Mouse (Mus musculus): ENCODE measurements at regions not wholly inside any gene's neighbourhood (a gene's known extent, or its start where the extent isn't known, plus 50 kb on each side); places are given as distances from the start of the nearest gene placed in this dataset.

DNA sequence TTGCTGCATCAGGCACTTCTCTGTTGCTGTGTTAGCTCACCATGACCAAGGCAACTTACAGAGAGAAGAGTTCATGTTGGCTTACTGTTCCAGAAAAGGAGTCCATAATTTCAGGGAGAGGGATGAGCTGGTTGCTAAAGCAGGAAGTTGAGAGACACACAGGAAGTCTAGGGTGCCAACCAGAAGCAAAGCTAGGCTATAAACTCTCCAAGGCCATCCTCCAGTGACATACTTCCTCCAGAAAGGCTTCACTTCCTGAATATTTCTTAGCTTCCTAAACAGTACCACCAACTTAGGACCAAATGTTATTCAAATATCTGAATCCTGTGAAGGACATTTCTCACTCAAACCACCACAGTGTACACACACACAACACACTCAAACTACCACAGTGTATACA is 2010.6 kb downstream of the A830018L16Rik start:
- DNase-seq: no peak

DNA sequence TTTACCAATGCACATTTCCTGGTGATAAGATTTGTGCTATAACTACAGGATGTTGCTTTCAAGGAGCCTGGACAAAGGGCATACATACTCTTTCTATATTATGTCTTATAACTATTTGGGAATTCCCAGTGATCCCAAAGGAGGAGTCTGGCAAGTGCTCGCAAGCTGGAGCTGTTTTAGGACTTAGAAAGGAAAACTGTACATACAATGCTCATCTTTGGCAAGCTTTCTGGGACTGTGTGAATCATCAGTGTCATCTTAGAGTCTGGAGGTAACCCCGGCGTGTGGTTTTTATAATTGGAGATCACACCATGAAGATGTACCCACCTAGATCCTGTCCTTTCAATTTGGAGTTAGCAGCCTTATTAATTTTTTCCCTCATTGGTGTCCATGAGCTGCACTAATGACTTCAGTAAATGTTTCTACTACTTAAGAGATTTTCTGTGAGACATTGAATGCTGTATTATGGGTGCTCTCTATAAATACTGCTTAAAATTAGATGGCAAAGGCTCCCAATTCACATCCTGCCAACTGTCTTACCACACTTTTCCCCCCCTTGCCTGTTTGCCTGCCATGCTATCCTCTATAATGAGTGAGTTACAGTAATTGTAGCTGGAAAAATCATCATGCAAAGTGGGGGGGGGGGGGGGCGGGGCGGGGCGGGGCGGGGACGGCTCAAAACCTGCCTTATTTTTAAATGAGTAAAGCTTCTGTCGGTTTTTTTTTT is 2011.9 kb downstream of the A830018L16Rik start:
- DNase-seq: no peak

DNA sequence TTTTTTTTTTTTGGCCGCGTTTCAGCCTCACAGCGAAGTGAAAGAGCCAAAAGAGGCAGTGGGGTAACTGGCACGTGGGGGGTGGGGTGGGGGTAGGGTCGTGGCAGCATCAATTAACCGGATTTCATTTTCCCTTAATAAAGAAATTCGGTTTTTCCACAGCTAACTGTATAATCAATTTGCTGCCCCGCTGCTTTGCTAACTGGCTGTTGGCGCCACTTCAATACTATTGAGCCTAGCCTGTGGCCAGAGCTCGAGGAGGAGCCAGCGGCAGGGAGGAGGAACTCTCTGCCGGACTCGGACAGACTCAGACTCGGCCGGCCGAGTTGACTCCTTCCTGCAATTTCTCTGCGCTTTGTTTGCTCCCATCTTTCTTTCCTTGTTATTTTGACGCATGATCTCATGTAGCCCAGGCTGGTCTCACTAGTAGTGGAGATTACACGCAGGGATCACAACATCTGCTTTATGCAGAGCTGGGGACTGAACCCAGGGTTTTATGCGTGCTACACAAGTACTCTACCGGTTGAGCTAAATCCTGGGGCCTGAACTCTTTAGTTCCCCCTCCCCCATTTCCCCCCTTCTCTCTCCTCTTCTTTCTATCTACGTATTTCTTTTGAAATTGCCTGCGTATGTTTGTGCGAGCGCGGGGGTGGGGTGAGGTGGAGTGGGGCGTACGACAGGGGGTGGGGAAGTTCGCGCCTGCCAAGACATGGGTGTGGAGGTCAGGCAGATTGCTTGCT is 2012.6 kb downstream of the A830018L16Rik start:
- DNase-seq: peak; percentile 78 to 82

DNA sequence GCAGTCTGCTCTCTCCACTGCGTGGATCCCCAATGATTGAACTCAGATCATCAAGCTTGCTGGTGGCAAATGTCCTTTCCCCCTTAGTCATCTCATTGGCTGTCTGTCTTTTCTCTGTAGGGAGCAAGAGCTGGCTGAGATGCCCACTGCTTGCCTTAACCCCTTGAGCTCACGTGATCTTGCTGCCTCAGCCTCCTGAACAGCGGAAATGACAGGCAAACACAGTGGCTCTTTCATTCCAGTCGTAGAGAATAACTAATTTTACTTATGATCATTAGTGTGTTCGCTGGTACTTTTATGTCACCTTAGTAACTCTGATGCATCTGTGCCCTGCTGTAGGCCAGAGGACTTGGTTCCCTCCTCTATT is 2013.1 kb downstream of the A830018L16Rik start:
- no peak for DNase-seq

DNA sequence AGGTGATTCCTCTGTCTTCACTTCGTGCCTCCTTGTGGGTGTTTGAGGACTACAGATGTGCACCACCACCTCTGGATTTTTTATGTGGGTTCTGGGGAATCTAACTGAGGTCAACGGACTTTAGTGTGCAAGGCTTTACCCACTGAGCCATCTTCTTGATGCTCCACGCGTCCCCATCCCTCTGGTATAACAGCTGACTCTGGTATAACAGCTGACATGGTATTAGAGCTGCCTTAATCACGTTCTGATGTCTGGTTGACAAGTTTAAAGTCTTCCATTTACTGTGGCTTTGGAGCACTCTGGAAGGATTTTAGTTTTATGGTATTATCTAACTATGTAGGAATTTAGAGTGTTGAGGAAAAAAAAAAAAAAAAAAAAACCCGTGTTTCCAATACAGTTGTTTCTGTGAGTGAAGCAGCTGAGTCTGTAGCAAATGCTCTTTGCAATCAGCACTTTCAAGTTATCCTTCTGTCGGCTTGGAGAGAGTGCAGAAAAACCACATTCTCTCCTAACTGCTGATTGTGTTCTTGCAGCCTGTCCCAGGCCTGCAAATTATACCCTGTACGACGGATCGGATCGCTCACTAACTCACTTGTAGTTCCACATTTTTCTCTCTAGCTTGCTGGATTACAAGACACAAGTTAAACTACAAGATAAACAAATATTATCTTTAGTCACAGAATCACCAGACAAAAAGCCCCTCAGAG is 2013.7 kb downstream of the A830018L16Rik start:
- DNase-seq: no peak

DNA sequence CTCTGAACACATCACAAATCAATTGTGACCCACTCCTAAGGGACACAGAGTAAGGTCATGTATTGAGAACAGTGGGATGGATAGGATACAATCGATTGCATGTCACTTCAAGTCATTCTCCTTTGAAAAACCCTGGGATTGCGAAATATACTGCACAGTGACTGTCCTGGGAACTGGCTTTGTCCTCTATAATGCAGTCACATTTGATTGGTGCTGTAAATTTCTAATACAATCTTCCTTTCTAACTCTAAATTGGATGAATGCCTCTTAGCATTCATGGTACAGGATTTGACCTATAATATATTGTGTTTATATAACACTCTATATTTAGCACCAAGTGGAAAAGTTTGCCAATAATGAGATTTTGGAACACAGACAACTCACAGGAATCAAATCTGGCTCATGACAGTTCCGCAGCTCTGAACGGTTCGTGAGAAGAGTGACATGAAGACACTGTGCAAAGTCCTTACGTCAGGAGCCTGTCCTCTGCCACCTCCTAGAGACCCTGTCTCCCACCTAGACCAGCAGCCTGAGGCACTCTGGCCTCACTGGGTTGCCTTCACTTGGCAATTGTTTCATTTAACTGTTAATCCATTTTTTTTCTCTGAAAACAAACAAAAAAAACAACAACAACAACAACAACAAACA is 2024.0 kb downstream of the A830018L16Rik start:
- no peak for DNase-seq

DNA sequence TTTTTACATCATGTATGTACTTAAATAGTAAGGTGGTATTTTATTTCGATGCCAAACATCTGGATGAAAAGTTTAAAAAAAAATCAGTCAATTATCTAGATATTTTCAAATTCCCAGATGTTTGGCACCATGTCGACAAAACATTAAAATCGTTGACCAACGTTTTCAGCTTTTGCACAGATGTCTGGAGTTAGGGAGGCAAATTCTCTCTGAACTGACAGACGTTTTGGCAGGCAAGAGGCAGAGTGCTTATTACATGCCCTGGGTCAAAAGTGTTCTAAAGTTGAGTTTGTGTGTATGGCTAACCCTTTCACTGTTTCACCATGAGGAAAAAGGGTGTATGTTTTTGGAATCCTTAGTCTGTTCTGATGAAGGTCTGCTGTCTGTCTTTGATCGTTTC is 2028.5 kb downstream of the A830018L16Rik start:
- DNase-seq: no peak

DNA sequence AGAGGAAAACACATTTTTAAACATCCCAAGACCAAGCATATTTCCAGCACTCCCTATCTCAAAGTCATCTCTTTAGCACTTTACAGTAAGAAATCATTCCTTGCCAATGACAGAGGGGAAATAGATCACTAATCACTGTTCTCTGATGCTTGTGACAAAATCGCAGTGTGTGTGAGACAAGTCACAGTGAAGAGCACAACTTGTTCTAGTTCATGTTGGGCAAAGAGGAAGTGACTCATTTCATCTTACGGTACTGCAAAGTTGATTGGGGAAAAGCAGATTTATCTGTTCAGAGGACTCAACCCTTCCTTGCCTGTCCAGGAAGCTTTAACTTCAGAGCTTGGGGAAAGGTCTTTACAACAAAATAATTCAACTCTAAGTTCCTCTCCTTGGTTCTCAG is 2040.6 kb downstream of the A830018L16Rik start:
- DNase-seq: no peak

DNA sequence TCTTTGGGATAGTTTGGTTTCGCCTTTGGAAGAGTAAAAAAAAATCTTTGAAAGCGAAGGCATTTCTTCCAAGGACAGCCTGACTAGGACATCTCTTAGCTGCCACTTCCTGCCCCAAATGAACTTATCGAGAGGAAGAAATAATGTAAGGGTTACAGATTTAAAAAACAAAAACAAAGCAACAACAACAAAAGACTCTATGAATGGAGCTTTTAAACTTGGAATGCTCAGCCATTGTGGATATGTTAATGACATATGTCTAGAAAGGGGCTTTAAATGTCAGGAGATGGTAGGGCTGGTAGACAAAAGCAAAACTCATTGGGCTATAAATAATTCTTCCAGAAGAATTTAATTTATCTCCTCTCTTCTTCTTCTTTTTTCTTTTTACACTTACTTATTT is 2041.7 kb downstream of the A830018L16Rik start:
- DNase-seq: no peak

DNA sequence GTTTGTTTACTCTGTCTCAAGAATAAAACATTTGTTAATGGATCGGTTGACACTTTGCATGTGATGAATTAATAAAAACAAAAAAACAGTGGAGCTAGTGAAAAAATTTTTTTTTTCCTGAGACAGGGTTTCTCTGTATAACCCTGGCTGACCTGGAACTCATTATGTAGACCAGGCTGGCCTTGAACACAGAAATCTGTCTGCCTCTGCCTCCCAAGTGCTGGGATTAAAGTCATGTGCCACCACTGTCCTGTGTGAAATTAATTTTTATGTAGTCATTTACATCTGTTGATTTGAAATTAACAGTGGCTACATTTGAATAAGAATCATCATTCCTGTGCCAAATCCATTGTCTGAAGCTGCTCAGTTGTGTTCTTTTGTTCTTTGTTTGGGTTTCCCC is 2050.4 kb downstream of the A830018L16Rik start:
- DNase-seq: no peak

DNA sequence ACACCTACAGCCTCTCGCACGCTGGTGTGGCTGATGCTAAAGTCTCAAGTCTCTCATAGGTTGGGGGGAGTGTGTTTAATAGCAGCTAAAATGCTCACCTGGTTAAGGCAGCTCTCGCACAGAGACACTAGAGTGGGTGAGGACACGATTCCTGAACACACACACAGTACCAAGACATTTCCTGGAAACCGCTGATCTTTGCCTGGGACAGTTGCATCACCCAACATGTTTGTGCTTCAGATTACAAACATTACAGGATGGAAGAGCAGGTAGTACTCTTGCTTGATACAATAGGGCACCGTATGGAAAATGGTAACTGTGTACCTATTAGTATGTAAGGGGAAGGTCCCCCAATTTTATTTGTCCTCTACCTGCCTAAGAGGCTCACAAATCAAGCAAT is 2053.3 kb downstream of the A830018L16Rik start:
- DNase-seq: no peak

DNA sequence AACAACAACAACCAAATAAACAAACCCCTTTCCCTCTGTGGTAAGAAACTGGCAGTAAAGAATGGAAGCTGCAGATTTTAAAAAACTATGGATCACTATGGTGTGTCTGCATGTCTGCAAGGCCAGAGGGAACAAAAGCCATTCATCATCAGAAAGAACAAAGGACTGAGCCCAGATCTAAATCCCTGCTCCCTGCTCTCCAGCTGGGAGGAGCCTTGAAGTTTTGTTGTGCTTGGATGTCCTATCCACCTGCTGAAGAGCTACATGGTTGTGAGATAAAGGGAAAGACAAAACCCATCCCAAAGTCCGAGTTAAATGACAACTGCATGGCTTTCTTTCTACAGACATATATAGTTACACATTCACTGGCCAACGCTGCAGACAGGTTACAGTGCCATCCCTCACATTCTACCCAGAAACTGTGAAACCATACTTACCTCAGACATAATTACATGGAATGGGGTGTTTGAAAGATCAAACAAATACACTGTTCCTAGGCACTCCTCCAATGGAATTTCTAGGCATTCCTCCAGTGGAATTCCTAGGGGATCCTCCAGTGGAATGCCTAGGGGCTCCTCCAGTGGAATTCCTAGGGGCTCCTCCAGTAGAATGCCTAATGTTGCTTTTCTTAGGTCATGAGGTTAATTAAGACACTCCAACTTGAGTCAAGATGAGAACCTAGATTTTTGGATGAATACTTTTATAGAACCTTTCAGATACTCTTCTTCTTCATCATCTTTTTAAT is 2054.2 kb downstream of the A830018L16Rik start:
- DNase-seq: no peak

DNA sequence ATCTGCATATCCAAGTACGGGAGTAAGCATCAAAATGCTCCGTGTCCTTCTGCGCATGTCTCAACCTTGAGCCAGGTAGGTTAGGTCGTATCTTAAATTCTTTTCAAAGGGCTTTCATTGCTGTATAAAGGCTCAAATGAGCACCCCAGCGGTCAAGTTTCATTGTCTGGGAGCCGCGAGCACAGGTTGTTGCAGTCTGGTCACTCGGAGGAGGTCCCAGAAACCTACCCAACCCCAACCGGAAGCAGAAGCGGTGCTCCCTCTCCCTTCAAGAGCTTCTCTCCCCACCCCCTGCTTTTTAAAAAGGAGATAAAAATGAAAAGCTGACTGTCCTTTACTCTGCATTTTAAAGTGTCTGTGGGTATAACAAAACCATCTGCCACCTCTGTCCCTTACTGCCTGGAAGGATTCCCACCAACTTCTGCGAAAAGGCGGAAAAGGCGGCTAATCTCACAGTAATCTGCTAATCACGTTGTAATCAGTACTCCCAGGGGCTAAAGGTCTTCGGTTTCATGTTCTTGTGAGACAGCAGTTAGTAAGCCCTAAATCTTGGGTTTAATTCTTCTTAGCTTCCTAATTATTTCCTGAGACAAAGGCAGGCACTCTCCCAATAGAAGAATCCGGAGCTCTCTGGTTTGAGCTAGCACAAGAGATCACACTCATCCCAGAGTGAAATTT is 2081.0 kb downstream of the A830018L16Rik start:
- no peak for DNase-seq

DNA sequence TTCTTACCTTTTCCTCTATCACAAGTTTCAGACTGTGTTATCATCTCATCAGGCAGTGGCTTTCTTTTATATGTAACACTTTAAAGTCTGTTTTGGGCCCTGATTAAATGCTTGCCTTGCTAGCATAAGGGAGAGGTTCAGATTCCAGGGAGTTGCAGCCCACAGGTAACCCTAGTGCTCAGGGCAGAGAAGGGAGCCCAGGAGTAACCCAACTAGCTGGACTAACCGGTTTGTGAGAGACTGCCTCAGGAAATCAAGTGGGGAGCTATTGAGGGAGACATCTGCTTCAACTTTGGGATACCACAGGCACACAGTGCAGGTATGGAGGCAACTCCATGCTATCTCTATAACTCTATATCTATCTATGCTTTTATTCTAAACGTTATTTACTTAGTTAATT is 2082.5 kb downstream of the A830018L16Rik start:
- no peak for DNase-seq

DNA sequence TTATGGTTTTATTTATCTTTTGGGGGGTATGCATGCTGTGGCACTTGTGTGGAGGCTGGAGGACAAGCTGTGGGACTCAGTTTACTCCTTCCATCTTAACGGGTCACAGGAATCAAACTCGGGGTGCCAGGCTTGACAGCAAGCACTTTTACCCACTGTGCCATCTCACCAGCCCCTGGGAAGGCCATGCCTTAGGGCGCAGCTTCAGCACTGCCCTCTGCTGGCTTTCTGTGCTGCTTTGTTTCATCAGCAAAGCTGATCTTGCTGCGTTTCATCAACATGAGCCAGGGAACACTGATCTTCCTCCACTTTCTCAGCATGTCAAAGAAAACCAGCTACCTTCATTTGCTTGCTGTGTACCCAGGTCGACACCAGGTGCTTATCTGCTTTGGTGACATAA is 2086.6 kb downstream of the A830018L16Rik start:
- peak; percentile 65 for DNase-seq

DNA sequence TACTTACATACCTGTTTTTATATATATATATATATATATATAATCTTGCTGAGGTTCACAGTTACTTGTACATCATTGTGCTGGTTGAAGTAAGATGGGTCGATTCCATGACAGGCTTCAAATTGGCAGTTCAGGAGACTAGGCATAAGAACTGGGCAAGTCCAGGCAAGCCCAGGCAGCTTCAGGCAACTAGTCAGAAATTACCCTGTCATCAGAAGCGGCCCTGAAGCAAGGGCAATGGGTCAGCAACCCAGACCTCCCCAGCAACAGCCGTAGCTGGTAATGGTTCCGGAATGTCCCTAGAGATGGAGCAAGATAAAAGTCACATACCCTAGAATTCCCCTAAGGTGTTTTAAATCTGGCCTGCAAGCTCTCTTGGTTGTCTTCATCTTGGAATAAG is 2088.0 kb downstream of the A830018L16Rik start:
- DNase-seq: no peak

DNA sequence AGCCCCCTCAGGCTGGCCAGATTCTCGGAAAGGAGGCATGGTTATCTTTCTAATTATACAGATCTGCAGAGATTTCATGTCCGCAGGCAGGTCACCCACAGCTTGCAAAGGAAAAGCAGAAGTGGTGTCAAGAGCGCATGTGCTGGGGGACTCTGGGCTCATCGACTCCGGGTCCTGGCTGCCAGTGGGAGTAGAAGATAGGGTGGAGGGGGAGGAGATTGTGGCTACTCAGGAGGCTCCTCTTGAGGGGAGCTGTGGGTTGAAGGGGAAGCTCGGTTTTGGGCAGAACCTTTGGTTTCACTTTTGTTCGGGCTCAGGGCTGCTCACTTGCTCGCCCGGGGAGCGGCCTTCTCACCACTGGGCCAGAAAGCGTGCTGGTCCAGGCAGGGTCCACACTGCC is 2099.9 kb downstream of the A830018L16Rik start:
- no peak for DNase-seq

All from cerebellum, postnatal 10 days (tissue).